Mouse (Mus musculus): ENCODE results near the gene Rfx2.

Gene Rfx2

DNA sequence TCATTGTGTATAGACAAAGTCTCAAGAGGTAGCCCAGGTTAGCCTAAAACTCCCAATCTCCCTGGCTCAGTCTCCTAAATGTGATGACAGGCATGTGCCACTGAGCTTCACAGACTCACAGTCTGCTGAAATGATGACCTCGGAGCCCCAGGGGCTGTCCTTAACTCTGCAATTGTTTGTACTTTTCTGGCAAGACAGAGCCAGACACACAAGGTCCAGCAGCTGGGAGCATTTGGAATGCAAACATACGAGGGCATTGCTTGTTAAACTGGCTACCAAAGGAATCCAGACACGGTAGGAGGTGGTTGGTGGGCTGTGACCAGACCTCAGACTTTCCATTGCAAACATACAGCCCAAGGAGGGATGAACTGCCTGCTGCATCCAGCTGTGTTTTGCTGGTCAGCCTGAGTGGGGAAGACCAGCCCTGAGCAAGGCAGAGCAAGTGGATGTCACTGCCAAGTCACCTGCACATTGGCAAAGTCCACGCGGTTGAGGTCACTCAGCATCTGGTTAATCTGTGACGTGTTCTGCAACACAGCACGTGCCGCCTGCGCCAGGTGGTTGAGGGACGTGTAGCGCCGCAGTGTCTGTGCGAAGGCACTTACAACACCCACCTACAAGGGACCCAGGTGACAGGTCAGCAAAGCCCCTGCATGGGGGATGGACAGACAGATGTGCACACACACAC is 50.4 kb downstream of the Rfx2 start:
- DNase-seq (ENCODE audit: low spot score): no peak

- DNase-seq (ENCODE audit: low spot score): no peak
Observed at GRCm38 (mm10) chr17:56778779-56779362, 51.9 kb downstream of the Rfx2 start.

GRCm38 (mm10) chr17:56777568-56777967 is 53.2 kb downstream of the Rfx2 start:
- DNase-seq (ENCODE audit: low spot score): no peak

DNA sequence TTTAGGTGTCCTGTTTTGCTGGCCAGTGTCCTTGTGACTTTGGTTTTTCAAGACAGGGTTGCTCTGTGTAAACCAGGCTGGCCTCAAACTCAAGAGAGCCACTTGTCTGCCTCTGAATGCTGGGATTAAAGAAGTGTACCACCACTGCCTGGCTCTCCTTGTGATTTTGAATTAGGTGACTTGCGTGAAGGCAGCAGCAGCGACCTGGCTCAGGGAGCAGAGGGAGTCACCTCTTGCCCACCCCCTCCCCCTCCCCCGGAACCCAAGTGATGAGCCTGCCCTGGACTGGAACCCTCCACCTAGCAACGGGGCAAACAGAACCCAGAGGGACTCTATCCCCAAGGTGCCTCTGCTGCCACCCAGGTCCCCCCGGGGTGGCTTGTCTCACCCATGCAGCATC is 60.9 kb downstream of the Rfx2 start, which contains the start of gene Prr22:
TSS of gene Prr22 (plus strand) at position 301 of the 400 bp plus-strand sequence.
- no peak for DNase-seq (ENCODE audit: low spot score)

DNA sequence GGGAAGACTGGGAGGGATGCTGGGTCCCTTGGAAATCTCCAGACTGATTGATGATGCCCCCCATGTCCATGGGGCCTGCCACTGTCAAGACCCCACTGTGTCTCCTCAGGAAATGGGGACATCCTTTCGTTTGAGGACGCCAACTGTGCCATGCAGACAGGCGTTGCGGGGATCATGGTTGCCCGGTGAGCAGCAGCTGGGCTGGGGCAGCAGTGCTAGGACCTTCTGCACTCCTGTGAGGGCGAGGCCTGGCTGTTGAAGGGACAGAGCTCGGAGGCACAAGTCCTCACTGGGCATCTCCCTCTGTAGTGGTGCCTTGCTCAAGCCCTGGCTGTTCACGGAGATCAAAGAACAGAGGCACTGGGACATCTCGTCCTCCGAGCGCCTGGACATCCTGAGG is 61.9 kb downstream of the Rfx2 start:
- no peak for DNase-seq (ENCODE audit: low spot score)

GRCm38 (mm10) chr17:56767531-56768135 is 63.2 kb downstream of the Rfx2 start:
- no peak for DNase-seq (ENCODE audit: low spot score)

DNA sequence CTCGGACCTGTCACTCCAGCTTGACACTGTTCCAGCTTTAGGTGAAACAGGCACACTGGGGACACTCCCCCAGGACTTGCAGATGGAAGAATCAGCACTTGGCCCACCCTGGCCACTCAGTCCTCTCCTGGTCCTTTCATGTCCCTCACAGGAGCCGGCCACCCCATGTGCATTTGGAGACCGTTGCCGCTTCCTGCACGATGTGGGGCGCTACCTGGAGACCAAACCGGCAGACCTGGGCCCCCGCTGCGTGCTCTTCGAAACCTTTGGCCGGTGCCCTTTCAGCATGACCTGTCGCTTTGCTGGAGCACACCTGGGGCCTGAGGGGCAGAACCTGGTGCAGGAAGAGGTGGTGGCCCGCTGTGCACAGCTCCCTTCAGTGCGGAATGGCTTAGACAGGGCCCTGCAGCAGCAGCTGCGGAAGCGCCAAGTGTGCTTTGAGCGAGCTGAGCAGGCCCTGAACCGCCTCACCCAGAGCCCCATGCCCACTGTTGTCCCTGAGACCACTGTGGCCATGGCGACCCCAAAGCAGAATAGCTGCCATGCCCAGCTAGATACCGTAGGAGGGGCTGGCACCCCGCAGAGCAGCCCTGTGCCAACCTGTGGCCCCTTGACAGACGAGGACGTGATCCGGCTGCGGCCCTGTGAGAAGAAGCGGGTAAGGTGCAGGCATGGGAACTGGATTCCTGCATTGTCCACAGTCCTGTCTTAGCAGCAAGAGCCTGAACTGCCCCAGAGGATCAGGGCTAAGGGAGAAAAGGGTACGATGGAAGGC is 64.0 kb downstream of the Rfx2 start:
- DNase-seq (ENCODE audit: low spot score): no peak

DNA sequence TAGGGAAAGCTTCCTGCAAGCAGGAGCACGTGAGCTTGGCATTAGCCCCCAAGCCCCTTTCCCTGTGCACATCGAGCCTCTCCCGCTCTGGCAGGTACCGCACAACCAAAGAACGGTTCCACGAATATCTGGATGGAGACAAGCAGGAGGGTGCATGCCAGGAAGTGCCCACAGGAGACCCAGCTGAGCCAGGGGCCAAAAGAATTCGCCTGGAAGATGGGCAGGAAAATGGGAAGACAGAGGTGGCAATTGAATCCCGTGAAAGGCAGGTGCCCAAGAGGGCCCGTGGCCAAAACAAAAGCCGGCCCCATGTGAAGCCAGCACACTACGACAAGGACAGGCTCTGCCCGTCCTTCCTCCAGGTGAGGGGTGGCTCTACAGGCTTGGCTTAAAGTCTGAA is 65.4 kb downstream of the Rfx2 start:
- DNase-seq (ENCODE audit: low spot score): no peak

GRCm38 (mm10) chr17:56764474-56765354 is 66.1 kb downstream of the Rfx2 start, which contains the start of gene Dus3l:
TSS of gene Dus3l (plus strand) at chr17:56764757.
- DNase-seq (ENCODE audit: low spot score): peak; percentile 93

- no peak for DNase-seq (ENCODE audit: low spot score)
Observed at GRCm38 (mm10) chr17:56763741-56764250, 67.0 kb downstream of the Rfx2 start.

- DNase-seq (ENCODE audit: low spot score): peak; percentile 64
Observed at GRCm38 (mm10) chr17:56762769-56763731, 67.8 kb downstream of the Rfx2 start.

DNA sequence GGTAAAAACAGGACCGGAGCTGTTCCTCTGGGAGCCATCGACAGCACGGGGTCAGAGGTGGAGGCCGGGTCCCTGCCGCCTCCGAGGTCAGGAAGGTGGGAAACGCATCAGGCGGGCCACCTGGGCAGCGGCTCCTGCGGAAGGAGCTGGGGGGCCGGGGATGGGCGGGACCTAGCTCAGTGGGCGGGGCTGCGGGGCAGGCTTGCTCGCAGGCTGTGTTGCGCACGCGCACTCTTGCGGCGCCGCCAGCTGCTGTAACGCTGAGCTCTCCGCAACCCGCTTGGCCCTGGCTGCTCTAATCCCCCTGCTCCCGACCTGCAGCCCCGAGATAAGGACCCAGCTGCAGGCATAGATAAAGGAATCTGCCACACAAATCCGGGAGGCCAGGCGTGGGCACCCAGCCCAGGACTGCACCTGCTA is 68.8 kb downstream of the Rfx2 start:
- peak; percentile 84 for DNase-seq (ENCODE audit: low spot score)

DNA sequence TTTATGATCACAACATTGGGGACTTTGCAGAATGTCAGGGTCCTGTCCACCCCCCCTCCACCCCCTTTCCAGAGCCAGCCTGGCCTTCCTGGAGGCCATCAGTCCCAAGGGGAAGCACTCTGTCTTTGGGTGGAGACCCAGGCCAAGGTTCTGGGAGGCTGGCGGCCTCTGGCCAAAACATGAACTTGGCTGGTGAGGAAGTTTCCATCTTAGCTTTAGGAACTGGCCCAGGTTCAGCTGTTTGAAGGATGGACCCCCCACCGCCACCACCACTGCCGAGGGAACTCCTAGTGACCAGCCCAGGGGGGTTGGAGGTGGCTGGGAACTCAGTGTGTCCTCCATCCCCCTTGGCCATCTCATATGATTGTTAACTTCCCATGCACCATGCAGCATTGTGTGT is 69.7 kb downstream of the Rfx2 start:
- DNase-seq (ENCODE audit: low spot score): no peak

GRCm38 (mm10) chr17:56759261-56759660 is 71.6 kb downstream of the Rfx2 start:
- DNase-seq (ENCODE audit: low spot score): no peak

- peak; percentile 71 for DNase-seq (ENCODE audit: low spot score)
Observed at GRCm38 (mm10) chr17:56758132-56758531, 72.7 kb downstream of the Rfx2 start.

DNA sequence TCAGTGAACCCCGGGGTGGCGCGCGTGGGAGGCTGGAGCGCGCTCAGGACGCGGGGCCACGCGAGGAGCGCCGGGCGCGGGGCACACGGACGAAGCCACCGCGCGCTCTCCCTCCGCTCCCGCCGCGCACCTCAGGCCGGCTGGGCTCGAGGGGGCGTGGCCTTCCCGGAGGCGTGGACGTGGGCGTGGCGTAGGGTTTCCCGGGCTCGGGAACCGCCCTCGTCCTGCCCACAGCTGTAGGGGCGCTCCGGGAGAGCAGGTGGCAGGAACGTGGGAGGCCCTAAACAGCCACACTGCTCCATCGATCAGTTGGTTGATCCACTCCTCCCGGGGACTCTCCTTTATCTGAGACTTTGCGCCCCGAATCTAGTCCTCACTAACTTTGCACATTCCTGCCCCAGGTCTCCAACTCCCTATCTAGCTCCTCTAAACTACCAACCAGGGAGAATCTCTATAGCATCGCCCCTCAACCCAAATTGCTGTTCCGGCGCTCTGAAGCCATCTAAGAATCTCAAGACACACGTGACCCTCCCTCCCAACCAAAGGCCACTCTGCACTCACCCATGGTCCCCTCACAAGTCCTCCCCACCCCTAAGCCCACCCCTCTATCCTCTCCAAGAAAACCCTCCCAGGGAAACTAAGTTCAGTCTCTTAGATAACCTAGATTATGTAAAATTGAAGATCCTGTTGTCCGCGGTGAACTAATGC is 73.2 kb downstream of the Rfx2 start, which contains the start of gene Nrtn:
TSS of gene Nrtn (minus strand) at position 115 of the 708 bp plus-strand sequence.
- peak; percentile 89 for DNase-seq (ENCODE audit: low spot score)

DNA sequence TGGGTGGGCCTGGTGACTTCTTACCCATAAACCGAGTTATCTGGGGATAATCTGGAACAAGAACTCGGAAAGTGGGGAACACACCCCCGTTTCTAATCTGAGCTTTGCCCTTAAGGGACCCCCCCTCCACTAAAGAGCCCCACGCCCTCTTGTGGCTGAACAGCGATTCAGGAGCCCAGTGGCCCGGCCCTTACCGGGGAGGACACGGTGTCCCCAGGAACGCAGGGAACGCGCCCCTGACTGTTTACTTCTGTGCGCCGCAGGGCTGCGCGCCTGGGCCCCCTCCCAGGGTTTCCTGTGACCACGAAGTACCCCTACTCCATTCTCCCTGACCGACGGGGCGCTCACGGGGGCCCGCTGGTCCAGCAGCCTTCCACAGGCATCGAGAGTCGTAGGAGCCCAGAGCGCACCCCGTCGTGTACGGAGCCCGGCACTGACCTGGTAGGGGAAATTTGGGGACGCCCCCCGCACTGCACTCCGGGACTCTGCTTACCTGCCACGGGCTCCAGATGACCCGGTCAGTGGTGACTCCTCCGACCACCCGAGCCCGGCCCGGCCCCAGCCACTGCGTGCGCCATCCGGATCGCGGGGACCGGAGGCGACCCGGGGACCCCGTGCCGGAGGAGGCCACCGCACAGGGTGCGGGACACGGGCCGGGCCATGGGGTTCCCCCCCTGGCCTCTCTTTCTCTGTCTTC is 74.0 kb downstream of the Rfx2 start:
- DNase-seq (ENCODE audit: low spot score): peak; percentile 21

DNA sequence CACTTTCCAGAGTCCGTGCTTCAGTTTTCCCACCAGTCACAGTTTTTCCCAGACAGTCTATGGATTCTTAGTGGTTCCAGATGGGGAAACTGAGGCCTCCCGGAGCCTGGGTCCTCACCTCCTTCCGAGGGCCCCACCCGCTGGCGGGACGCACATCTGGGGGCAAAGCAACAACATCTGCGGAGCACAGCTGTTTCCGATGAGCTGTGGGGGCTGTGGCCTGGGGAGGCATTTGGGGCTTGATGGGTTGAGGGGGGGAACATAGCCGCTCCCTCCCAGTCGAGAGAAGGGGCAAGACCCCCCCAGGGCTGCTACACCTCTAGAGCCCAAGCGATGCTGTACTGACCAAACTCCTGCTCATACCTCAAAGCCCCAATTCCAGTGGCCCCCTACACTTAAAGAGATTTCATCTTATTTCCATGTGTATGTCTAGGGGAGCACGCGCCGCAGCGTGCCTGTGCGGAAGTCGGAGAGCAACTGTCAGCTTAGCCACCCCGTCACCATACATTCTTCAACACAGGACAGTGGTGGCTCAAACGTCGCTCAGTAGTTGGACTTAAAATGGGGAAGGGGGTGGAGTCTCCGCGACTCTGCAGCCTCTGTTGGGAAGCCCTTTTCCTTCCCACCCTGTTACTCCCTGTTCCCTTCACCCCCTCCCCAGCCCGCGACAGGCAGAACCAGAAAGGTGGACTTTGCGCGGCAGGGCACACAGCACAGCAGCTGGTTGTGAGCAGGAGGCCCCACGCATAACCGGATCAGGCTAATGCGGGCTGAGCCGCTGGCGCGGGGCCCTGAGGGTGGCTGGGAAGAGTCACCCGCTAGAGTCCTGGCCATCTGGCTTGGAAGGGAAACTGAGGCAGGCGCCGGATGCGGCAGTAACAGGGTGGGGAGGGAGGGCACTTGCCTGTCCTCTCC is 76.3 kb downstream of the Rfx2 start:
- no peak for DNase-seq (ENCODE audit: low spot score)
